Mouse (Mus musculus) cerebellum, postnatal 14 days (tissue): ENCODE data around the gene Cnnm3.

Experiments used
- DNase-seq, 2 experiments: peaks; one replicate each; pipeline ENCODE4 v3.0.0; 2021; ENCODE audit warnings: mixed read lengths in 2 of 2

Cnnm3 gene

GRCm38 (mm10) chr1:36501261-36501660, 10.4 kb upstream of the Cnnm3 start:
- peak; percentile 90 to 93 for DNase-seq

- DNase-seq = peak; percentile 54 to 57
Measured at GRCm38 (mm10) chr1:36508238-36508637, 3.4 kb upstream of the Cnnm3 start.

GRCm38 (mm10) chr1:36512089-36512965, 660 bp downstream of the Cnnm3 start:
- peak; percentile 73 to 78 for DNase-seq

GRCm38 (mm10) chr1:36512966-36513280, 1.3 kb downstream of the Cnnm3 start:
- DNase-seq = no peak

GRCm38 (mm10) chr1:36513310-36513709, 1.6 kb downstream of the Cnnm3 start:
- DNase-seq = peak in 1 of 2 experiments; percentile 49

GRCm38 (mm10) chr1:36513718-36514117, 2.1 kb downstream of the Cnnm3 start:
- DNase-seq = peak; percentile 82 to 85

GRCm38 (mm10) chr1:36518259-36518658, 6.6 kb downstream of the Cnnm3 start:
- no peak for DNase-seq

GRCm38 (mm10) chr1:36519626-36520025, 8.0 kb downstream of the Cnnm3 start:
- no peak for DNase-seq

- no peak for DNase-seq
Measured at GRCm38 (mm10) chr1:36522210-36522609, 10.5 kb downstream of the Cnnm3 start.

GRCm38 (mm10) chr1:36523332-36524013, 11.8 kb downstream of the Cnnm3 start:
- DNase-seq = peak; percentile 60 to 61

- DNase-seq = no peak
Measured at GRCm38 (mm10) chr1:36524058-36524457, 12.4 kb downstream of the Cnnm3 start.

GRCm38 (mm10) chr1:36525774-36526173, 14.1 kb downstream of the Cnnm3 start:
- no peak for DNase-seq

GRCm38 (mm10) chr1:36526903-36527302, 15.2 kb downstream of the Cnnm3 start:
- no peak for DNase-seq

GRCm38 (mm10) chr1:36528351-36528750, 16.7 kb downstream of the Cnnm3 start:
- DNase-seq = no peak

GRCm38 (mm10) chr1:36529274-36529673, 17.6 kb downstream of the Cnnm3 start:
- no peak for DNase-seq

GRCm38 (mm10) chr1:36529875-36530274, 18.2 kb downstream of the Cnnm3 start:
- DNase-seq = no peak

GRCm38 (mm10) chr1:36530485-36530884, 18.8 kb downstream of the Cnnm3 start:
- peak in 1 of 2 experiments; percentile 59 for DNase-seq

- no peak for DNase-seq
Measured at GRCm38 (mm10) chr1:36530962-36531361, 19.3 kb downstream of the Cnnm3 start.

GRCm38 (mm10) chr1:36531461-36531860, 19.8 kb downstream of the Cnnm3 start:
- DNase-seq = no peak

GRCm38 (mm10) chr1:36533546-36533945, 21.9 kb downstream of the Cnnm3 start:
- DNase-seq = no peak

GRCm38 (mm10) chr1:36534595-36535058, 23.0 kb downstream of the Cnnm3 start:
- no peak for DNase-seq

- DNase-seq = peak; percentile 87 to 93
Measured at GRCm38 (mm10) chr1:36535477-36536396, 24.1 kb downstream of the Cnnm3 start.

- no peak for DNase-seq
Measured at GRCm38 (mm10) chr1:36536397-36536728, 24.7 kb downstream of the Cnnm3 start.
